ENCODE assay signal across 16 mouse cellular contexts in the genomic region with DNA sequence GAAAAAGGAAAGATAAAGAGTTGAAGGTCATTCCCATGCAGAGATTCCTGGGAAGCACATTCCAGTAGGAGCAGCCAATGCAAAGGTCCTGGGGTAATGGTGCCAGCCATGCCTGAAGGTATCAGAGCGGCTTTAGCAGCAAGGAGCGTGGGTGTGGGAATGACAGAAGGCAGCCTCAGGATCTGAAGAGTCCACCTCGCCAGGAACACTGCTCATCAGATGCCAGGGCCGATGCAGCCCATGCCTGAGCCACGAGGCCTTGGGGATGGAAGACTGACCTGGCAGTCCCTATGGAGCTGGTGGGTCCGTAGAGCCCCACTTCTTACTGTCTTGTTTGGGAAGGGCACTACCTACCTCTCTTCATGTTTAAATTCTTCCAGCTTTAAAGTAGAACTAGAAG.
"Had no signal": no experiment of that assay in that cellular context is flagged by ENCODE, and none has a peak within 500 bp of the region (broad histone marks: within the 10 kb centered on the region; RNA-seq: fewer than 3 reads in every experiment).

No protein-coding gene starts in this region.

- DNase-seq: heart, postnatal 10 days; heart, postnatal 14 days; heart, postnatal 36 days; heart, postnatal 4 days; kidney, adult 11 months; kidney, adult 18-20 months; kidney, adult 2 months; kidney, adult 8-10 months; kidney, adult 9 months; kidney, postnatal 10 days; kidney, postnatal 14 days; kidney, postnatal 25 days; kidney, postnatal 36 days; kidney, postnatal 4 days; layer of hippocampus, adult 9-11 months; layer of hippocampus, postnatal 36 days had no signal
